Mouse (Mus musculus) forelimb bud, embryonic 11.5 days (tissue): ENCODE measurements at regions not wholly inside any gene's neighbourhood (a gene's known extent, or its start where the extent isn't known, plus 50 kb on each side); places are given as distances from the start of the nearest gene placed in this dataset.

ENCODE experiments used
- DNase-seq: peaks from one replicate; pipeline ENCODE4 v3.0.0-alpha.2; 2012; ENCODE audit warnings: low read depth, low spot score

DNA sequence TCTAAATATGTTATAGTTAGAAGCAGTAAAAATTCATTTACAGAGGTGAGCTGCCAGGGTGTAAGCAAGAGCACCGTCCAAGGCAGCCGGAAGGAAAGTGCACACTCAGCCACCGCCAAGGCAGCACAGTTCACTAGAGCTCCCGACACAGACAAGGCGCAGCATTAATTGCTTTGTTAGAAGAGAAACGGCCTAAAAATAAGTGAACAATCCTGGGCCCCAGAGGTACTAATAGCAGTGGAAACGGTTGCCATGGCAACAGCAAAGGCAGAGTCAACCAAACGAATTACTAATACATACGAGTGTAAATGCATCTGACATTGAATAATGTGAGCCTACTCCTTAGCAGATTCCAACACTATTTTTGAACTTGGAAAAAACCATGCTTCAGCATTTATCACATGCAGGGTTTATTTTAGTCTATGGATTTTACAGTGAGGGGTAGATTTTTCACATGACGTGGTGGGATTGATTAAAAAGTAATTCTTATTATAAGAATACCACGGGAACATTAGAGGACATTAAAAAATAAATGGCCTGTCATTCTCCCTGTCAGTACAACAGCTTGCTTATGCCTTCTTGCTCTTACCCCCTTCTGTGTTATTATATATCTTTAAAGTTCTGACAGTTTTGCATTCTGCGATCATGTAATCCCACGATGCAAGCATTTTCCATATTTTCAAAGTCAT is 62.5 kb downstream of the Cavin4 start:
- peak; percentile 34 for DNase-seq

DNA sequence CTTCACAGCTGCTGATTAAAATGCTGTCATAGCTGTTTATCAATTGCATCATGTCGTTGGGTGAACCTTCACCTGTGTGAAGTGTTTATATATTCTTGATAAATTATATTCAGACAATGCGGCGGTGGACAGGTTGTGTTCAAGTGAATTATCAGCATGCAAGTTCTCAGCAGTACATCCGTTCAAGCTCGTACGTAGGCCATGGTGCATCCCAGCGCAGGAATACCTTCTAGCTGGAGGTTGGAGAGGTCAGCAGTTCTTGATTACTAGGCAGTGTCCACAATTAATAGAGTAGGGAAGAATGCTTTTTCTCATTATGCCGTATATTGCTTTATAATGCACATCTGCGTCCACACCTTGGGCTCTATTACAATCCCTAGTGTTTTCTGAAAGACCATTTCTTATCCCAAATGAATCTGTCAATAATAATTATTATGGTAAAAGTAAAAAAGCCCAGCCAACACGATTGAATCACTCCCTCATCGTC is 63.1 kb downstream of the Cavin4 start:
- no peak for DNase-seq

- DNase-seq, result peak; percentile 14
Observed at GRCm38 (mm10) chr4:48734854-48735564, 71.7 kb downstream of the Cavin4 start.

DNA sequence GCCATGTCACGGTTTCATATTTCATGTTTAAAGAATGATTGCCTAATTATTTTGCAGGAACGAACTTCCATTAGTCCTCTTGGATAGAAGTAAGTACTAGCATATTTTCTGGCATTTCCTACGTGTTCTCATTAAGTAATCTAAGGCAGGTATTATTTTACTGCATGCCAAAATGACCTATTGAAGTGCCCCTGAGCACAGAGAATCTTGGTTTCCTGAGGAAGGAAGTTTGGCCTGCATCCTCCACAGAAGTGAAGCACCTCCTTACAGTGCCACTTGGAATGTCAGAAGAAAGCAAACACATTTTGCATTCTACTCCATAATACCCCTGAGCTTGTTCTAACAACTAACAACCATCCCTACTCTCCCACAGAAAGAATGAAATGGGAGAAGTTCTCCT is 82.9 kb downstream of the Cavin4 start:
- no peak for DNase-seq

GRCm38 (mm10) chr4:48749566-48749965 is 86.3 kb downstream of the Cavin4 start:
- DNase-seq, result no peak

- DNase-seq, result no peak
Observed at GRCm38 (mm10) chr4:48750087-48750486, 86.8 kb downstream of the Cavin4 start.

GRCm38 (mm10) chr4:48754466-48755171 is 91.3 kb downstream of the Cavin4 start:
- DNase-seq, result no peak

DNA sequence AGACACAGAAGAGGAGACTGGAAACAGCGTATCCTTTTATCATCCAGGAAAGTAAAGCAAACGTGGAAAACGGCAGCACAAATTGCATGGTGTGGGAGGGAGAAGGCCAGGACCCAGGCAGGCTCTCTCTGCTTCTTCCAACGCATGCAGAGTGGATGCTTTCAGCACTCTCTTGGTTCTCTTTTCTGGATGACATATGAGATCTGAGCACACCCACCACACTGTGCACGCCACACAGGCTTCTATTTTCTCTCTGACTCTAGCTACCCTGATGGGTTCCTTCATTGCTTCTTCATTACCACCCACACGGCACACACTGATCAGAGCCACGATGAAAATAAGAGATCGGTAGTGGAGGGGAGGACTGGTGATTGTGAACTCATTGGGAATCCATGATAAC is 97.3 kb downstream of the Cavin4 start:
- no peak for DNase-seq

DNA sequence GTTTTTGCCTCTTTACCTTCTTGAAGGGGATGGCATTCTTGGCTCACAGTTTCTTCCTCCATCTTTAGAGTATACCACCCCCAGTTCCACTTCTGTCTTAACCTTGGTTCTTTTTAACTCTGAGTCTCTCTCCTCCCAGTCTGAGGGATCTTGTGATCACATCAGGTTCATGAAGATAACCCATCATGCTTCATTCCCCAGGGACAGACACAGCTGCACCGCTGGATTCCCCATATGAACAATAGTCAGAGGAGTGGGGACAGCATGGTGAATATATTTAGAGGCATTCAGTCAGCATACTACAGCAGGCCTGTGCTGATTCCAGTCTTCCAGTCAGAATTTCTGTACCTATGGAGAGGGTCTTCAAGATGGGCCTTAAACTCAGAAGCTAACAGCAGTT is 103.1 kb downstream of the Cavin4 start:
- no peak for DNase-seq

DNA sequence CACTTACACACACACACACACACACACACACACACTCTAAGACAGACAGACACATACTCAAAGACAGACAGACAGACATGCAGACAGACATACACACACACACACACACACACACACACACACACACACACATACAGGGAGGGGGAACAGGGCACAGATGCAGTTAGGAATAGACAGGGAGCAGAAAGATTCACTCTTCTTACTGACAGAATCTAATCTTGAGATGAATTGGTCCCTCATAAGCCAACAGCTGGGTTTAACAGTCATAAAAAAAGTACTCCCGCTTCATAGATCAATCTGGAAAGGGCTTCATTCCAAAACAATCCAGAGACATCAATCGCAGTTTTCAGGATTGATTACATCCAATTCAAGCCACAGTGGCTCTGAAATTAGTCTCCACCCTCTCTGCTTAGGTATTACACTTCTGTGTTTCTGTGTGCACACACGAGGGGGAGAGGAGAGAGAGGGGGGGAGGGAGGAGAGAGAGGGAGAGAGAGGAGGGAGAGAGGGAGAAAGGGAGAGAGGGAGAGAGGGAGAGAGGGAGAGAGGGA is 107.2 kb downstream of the Cavin4 start:
- peak; percentile 24 for DNase-seq

- peak; percentile 68 for DNase-seq
Observed at GRCm38 (mm10) chr4:48770954-48771665, 107.8 kb downstream of the Cavin4 start.

- DNase-seq, result no peak
Observed at GRCm38 (mm10) chr4:48771836-48772235, 108.5 kb downstream of the Cavin4 start.

GRCm38 (mm10) chr4:48779202-48779905 is 116.0 kb downstream of the Cavin4 start:
- DNase-seq, result peak; percentile 74

DNA sequence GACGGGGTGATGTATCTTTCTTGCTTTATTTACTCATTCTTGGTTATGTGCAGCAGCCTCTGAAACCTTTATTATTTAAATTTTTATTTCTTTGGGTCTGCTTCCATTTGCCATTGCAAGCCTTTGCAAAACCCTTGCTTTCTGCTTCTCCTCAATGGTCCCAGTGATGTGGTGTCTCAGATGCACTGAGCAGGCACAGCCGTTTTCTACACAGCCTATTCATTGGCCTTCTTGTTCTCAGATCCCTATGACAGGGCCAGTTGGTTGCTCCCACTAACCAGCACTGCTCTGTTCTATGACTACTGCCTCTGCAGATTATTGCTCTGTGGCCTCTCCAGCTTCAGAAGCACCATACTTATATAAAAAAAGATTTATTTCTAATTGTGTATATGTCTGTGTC is 116.6 kb downstream of the Cavin4 start:
- no peak for DNase-seq

DNA sequence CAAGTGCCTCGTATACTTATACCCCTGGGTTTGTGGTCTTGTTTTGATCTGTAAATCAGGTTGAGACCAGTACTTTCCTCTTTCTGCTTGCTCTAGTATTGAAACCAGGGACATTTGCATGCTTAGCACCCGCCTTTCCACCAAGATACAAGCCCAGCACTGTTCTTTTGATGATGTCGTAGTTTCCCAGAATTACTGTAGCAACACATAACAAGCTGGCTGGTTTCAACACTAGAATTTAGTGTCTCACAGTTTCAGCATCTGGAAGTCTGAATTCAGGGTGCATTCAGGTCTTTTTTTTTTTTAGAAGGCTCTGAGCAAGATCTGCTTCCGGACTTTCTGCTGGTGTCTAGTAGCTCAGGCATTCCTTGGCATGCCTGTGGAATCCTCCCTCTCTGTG is 117.8 kb downstream of the Cavin4 start:
- no peak for DNase-seq

- DNase-seq, result no peak
Observed at GRCm38 (mm10) chr4:48782686-48783085, 119.4 kb downstream of the Cavin4 start.

DNA sequence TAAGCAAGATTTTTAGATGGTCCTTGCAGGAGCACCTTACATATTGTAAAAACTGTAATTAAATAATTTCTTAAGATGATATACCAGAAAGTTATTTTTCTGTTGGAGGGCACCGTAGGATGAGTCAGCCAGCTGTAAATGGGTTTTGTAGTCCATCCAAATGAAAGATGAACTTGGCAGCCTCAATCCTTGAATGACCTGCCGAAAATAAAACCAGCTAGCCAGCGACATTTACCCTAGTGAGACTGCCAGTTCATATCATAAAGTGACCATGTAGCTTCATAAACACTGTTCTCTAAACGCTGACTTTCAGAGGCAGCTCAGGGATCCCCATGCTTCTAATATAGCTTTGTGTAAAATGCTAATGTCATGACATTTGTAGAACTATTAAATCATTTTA is 127.8 kb downstream of the Cavin4 start:
- no peak for DNase-seq

- DNase-seq, result no peak
Observed at GRCm38 (mm10) chr4:48803777-48804176, 140.5 kb downstream of the Cavin4 start.

- no peak for DNase-seq
Observed at GRCm38 (mm10) chr4:48808571-48808970, 145.3 kb downstream of the Cavin4 start.

GRCm38 (mm10) chr4:48833718-48834117 is 170.4 kb downstream of the Cavin4 start:
- DNase-seq, result no peak

DNA sequence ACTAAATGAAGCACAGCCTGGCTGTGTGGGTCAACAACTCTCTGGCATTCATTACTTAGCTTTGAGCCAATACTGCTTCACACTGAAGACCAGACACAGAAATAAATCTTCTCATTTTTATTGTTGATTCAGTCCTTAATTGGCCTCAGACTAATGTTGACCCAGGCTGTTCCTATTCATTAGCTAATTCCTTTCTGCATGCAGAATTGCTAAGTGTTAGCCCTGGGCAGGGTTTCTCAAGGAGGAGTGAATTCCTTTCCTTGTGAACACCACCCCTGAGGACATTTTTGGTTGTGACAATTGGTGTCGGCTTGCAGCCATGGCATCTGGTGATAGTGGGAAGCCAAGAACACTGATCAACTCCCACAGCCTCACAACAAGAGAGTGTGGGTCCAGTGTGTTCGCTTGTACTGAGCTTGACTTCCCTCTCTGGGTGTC is 179.5 kb downstream of the Cavin4 start:
- DNase-seq, result peak; percentile 8
